Mouse (Mus musculus) retina, adult 2 months (tissue): ENCODE measurements around the gene Cygb.
"Not testable (repeated sequence)": the region's sequence is repeated elsewhere in the genome, so short reads cannot be mapped to it uniquely, and the experiment has no call there.

ENCODE experiments used
- DNase-seq: peaks from one replicate; pipeline ENCODE4 v3.0.0-alpha.2; 2012; ENCODE audit warnings: low read depth, low spot score

Cygb gene

DNA sequence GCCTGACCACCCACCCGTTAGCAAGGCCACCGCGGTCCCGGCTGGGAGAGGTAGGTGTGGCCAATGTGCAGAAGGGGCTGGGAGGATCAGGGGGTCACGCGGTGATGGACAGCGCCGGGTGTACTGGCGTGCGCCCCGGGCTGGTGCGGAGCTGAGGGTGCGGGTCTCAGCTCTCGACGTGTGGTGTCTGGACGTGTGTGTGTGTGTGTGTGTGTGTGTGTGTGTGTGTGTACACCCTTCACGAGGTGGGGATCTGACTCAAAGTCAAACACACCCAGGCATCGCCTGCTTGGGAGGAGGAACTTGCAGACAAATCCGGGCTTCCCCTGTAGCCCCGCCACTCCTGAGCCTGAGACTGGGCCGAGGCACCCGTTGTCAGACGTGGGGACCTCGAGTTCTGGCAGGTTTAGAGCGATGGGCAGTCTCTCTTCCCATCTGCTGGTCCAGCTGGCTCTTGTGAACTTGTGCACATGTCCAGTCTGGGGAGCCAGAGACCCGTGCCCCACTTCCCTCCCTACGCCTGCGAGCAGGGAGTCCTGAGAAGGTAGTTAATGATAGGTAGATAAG lies at the start of gene Cygb:
Gene Cygb, minus strand, starts transcription at position 59 of the 567 bp plus-strand sequence.
- no peak for DNase-seq

DNA sequence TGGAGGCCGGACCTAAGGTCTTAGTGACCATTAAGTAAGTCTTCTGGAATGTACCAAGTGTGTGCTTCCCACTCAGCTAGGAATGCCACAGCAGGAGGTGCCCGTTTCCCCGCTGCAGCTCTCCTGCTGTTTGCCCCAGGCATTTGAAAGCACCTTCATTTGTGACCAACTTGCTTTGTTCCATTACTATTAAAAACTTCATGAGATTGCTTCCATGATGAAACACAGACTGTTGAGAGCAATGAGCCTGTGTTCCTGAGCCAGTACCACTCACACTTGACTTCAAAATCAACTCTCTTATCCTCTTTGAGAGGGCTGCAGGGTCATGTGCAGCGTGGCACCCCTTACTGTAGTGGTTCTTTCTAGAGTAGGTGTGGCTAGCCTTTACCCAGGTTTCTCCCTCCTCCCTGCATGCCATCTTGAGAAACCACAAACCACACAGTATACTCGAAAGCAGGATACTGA lies 47.3 kb upstream of the Cygb start:
- no peak for DNase-seq

DNA sequence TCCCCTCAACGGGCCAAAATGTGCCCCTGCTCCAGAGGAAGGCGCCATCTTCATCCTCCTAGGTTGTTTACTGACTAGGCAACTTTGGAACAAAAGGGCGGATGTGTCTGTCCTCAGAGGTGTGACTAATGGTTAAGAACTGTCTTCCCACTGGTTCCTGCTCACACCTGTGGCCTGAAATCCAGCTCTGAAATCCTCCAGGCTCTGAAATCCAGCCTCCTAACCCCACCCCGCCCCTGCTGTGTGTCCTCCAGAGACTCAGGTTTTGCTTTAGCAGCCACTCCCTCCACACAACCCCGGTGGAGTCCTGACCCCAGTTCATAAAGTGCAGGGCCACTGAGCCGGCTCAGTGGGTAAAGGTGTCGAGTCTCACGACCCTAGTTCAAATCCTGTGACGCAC lies 43.4 kb upstream of the Cygb start:
- DNase-seq, result no peak

DNA sequence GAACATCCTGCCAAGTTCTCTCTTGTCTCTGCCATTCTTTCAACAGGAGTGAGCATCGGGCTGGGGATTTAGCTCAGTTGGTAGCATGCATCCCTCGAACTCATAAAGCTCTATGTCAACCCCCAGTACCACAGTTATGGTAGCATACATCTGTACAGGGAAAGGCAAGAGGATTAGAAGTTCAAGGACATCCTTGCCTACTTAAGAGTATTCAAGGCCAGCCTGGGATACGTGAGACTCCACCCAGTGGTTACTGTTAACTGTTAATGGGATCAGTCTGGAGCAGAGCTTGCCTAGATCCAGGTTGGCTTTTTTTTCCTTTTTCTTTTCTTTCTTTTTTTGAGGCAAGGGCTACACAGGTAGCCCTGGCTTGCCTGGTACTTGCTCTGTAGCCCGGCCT lies 42.3 kb upstream of the Cygb start:
- no peak for DNase-seq

DNA sequence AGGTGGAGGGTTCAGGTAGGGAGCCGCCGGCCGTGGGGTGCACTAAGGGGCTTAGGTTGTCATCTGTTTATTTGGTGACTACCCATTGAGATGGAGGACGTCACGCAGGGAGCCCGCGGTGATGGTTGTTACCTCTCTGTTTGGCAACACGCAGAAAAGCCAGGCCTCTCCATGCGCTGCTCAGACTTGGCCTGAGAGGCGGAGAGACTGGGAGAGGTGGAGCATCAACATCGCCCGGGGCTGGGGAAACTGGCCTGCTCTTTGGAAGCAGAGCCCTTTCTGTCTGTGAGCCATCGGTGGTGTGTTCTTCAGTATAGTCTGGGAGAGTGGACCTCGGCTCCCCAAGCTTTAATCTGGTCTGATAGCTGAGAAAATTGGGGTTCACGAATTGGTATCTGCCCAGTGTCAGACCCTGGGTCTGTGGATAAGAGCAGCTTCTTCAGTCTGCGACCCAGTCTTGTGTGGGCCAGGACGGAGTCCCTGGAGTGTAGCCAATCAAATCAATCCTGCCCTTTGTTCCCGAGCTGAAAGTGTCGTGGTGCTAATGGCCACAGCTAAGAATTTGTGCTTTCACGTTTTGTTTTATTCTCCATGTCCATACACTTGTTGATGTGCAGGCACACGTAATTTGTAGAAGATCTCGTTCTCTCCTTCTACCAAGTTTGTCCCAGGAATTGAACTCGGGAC lies 41.2 kb upstream of the Cygb start:
- DNase-seq, result no peak

DNA sequence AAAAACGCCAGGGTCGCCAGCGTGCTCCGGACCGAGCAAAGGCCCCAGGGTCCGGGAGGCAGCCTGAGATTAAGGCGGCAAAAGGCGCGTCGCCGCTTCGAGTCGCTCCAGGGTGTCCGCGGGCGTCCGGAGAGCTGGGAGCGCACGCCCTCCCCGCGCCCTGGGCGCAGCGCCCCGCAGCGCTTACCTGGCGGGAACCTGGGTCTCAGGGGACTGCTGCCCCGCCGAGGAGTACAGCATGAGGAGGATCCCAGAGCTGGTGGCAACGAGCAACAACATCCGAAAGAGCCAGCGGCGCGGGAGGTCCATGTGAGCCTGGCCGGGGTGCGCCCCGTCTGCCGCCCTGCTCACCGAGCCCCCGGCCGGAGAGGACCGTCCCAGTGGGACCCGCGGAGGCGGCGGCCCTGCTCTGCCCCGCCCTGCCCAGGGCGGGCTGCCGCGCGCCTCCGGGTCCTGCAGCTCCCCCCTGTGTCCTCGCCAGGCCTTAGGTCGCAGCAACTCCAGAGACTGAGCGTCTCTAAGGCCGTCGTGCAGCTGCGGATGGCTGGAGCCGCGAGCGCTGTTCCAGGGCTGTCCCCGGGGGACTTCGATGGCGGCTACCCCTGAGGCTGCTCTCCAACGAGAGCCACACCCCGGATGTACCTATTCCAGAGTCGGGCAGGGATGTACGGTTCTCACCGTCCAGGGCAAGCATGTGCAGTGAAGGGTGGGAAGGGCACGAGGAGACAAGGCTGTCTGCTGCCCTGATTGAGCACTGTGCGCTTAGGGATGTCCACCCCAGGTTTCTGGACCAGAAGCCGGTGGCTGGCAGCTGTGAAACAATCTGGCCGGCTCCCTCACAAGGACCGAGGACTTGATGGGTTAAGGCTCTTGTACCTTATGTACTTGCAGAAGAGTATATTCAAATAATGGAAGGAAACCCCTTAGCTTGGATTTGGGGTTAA lies 40.4 kb upstream of the Cygb start:
- no peak for DNase-seq

DNA sequence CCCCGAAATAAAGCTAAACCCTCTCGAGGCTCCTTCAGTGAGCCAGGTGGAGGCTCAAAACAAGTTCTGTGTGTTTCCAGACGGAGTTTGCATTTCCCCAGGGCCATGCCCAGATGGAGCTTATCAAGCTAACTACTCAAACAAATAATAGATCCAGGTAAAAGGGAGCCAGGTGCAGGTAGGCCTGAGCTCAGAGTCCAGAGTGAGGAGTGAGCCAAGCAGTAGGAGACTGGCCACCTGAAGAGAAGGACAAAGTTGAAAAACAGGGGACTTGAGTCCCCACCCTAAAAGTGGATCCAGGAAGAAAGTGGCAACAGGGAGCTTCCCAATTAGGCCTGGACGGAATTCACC lies 39.8 kb upstream of the Cygb start:
- no peak for DNase-seq

DNA sequence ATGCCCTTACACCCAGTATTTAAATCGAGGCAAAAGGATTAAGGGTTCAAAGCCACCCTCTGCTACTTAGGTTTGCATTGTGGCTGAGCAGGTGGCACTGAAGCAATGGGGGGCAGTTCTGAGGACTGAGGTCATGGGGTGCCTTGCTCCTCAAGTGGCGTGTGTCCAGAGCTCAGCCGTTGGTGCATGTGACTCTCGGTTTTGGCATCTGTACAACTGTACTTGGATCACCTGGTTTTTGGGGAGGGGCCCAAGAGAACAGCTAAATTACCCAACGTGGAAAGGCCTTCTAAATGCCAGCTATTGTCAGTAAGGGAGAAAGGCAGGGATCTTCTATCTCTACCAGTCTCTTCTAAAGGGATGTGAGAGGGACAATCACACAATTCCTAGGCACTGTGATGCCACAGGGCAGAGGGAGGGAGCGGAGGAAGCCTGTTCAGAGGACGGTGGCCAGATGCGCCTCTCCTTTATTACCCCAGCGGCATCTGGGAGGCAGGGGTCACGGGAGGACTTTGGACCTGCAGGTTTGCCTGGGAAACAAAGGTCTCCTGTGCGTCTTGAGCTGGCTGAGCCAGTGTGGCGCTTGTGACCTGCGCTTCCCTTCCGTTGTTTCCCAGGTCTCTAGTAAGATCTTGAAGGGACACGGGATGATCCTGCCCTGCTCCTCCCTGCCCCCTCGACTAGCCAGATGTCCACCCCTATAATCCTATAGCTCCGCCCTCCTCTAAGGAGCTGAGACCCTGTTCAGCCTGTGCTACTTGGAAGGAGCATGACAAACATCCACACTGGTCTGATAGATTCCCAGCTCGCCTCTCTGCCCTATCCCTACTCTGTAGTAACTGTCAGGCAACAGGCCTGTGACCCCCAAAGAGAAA lies 36.8 kb upstream of the Cygb start:
- peak; percentile 75 for DNase-seq

DNA sequence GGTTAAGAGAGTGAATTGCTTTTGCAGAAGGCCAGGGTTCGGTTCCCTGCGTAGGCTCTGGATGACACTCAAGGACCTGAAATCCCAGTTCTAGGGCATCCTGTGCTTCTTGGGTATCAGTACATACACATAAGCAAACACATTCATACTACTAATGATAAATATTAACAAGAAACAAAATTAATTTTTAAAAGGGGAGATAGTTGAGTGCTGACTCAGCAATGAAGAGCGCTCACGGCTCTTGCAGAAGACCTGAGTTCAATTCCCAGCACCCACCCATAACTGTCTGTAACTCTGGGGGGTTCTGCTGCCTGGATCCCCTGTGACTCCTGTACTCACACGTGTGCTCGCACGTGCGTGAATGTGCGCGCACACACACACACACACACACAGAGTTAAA lies 35.5 kb upstream of the Cygb start:
- no peak for DNase-seq

DNA sequence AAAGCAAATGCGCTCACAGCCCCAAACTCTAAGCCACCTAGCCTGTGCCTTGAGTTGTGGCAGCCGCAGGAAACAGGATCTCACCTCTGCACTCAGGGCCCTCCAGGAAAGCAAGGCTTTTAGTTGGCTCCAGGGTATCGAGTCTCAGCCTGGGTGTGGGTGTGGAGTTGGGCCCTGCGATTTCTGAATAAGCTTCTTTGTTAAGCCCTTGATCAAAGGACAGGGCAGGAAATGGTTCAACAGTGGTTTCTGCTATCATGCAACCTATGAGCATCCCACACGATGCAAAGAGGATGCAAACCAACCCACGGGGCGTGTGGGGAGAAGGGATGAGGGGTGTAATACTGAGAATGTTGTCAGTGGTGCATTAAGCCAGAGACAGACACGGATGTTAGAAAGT lies 33.8 kb upstream of the Cygb start:
- no peak for DNase-seq

DNA sequence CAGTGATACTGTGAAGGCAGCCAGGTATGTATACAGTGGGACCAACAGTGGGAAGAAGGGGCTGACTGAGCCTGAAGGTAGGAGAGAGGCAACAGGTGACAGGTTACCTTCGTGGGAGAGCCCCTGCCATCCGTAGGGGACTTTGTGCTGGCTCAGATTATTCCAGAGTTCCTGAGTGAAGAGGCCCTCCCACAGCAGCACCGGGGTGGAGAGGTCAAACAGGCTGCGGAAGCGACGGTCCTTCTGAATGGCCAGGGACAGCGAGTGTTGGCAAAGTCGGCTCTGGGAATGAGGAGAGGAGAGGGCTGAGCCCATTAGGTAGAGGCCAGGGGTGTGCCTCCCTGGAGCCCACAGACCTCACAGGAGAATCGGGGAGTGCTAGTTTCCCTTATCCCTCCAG lies 31.6 kb upstream of the Cygb start:
- DNase-seq, result no peak

DNA sequence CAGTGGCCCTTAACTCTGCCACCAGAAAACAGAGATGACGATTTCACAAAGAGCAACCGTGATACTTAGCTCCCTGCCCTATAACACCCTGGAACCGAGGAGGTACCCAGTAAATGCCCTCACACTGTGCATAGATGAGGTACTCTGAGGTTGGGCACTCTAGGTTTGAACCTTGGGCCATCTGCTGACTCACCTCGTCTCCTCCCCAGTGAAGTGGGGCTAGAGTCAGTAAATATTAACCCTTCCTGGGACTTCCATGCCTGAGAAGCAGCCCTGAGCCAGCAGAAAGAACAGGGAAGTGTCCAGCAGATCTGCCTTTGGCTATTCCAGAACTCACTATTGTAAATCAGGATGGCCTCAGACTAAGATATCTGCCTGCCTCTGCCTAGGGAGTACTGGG lies 29.7 kb upstream of the Cygb start:
- DNase-seq, result no peak

DNA sequence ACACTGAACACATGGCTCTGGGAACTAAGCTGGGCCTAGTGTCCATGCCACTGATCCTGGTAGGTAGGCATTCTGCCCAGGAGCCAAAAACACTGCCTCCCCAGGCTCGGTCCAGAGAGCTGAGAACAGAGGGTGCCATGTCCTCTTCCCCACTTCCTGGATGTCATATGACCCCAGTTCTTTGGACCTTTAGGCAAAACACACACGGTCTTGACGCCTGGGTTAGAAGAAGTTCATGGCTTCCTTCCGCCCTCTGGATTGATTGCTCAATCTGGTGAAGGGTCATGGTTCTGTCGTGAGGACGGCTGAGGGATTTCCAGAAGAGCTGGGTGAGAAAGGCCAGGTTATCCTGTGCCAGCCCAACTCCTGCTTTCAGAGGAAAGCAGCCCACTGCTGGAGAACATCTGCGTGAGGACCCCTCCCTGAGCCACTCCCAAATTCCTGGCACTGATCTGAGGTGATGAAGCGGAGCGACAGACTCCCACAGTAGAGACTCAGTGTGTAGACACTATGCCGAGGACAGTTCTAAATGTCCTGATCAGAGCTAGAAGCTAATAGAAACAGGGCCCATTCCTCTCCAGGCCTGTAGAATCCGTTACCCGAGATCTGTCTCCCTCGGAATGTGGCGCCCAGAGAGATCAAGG lies 28.5 kb upstream of the Cygb start:
- DNase-seq, result no peak

DNA sequence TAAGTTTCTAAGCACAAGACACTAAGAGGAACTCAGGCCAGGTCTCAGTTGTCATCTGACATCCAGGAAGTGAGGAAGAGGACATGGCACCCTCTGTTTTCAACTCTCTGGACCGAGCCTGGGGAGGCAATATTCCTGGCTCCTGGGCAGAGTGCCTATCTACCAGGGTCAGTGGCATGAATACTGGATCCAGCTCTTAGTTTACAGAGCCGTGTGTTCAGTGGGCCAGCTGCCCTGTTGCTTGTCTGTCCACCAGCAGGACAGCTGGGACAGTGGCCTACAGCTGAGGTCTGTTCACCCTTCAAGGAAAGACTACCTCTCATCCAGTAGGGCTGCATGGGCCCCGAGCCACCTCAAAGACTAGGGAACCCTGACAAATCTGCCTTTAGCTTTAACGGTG lies 27.0 kb upstream of the Cygb start:
- DNase-seq, result no peak

DNA sequence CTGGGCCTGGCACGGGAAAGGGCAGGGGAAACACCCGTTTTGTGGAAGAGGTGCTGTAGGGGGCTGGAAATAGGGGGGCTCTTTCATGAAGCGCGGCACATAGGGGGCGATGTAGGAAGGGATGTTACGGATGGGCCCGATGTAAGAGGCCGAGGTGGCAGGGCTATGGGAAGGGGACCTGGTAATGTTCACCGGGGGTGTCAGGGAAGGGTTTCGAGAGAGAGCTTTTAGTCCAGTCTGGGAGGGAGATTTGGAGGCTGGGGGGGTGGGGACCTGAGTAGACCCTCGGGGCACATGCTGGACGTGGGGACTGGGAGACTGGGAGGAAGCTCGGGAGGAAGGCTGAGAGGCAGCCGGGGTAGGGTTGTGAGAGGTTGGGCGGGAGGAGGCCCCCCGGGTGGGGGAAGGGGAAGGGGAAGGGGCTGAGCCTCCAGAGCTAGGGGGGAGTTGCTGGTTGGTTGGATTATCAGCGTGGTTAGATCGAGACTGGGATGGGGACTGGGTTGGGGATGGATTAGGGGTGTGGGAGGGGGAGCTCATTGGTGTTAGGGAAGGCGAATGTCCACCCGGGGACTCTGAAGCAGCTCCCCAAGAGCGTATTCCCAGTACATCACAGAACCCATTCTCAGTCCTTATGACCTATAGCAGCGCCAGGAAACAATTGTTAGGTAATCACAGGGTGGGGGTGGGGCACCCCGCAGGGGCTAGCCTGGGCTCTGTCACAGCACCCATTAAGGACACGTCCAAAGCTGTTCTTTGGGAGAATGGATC lies 26.4 kb upstream of the Cygb start:
- no peak for DNase-seq

DNA sequence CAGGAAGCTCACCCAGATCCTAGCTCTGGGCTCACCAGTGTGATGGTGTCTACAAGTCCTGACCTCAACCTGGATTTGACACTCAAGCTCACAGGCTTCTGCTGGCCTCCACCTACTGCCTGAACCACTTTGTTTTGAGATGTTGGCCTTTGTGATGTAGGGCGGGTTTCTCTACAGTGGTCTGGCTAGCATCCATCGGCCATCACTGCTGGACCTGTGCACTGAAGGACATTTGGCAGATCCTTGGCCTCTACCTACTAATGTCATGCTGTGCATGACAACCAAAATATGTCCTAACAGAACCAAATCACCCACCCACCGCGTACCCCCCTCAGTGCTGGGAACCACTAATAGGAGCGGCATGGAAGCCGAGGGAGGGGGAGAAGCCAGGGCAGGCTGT lies 25.0 kb upstream of the Cygb start:
- DNase-seq, result no peak

DNA sequence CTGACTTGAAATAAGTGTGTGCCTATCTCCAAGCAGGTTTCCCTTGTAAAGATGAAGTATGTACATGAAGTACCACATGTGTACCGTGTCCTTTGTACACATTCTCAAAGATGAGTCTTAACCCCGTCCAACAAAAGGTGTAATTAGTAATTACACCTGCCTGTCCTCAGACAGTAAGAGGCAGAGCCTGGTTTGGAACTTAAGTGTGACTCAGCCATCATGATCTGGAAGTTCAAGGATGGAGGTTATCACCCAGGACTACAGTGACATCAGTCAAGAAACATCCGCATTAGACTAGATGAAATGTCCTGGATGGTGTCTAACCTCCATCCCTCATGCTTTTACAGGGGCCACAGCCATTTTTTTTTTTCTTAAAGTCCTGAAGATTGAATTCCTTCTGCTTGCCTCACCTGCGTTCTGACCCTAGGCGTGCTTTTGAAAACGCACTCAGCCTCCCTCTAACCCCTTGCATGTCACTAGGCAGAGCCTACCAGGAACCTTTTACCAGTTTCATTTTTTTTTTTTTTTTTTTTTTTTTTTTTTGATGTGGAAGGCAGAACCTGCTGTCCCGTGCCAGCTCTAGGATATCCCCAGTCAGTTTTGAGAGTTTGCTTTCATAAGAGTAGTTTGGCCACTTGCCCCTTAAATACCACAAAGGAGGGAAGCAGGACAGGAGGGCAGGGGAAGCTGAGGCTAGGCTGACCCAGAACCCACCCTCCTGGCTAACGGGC lies 23.8 kb upstream of the Cygb start:
- DNase-seq, result no peak

DNA sequence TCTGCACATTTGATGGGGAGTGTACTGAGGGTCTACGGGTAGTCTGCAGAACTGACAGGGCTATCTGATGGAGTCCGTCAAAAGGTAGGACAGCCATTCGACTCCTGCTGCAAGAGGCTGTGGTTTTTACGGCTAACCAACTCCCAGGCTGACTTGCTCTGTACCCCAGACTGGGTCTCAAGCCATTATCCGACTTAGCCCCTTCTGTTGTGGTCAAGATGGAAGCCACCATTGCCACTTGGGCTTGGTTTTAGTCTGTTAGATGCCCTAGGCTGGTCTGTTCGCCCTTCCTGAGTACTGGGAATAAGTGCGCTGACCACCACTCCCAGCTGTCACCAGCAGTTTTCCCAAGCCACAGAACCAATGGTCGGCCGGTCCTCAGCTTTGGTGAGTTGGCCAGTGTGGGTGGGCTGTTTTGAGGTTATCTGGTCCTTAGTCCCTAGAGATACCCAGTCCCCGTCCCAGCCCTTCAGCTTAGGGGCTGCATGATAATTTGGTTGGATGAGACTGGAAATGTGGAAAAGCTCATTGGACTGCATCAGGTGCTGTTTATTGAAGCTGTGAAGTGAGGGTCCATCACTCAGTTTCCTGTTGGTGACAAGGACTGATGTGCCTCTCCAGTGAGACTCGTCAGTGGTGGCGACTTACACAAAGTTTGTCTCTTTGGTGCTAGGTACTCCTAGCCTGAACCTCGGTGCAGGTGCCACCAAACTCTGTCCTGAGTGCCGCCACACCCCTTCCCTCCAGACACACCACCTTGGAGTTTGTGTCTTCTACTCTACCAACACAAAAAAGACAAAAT lies 22.3 kb upstream of the Cygb start:
- DNase-seq, result no peak

DNA sequence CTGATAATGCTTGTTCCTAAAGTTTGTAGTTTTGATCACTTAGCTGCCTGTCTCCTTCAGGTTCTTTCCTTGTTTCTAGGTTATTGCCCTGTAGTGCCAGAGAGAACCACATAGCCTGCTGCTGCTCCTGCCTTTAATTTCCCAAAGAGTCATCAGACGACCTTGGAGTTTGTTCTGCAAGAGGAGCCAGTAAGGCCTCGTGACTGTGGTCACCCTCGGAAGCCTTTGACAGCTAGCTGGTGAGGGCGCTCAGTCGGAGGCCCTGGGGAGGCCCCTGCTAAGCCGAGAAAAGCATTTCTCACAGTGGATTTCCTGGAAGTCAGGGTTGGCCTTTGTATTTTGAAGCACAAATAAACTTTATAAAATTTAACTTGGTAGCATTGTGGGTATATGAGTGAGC lies 21.3 kb upstream of the Cygb start:
- DNase-seq, result not testable (repeated sequence)
